Mouse (Mus musculus): ENCODE measurements around the gene Rab4a.

- TF ChIP-seq CTCF (IDR thresholded peaks at IDR 0.05; ENCODE audit: borderline replicate concordance, control insufficient read depth, extremely low read depth, insufficient read depth, low read length, poor library complexity): no peak
- TF ChIP-seq POLR2A (IDR thresholded peaks at IDR 0.05; ENCODE audit: control insufficient read depth, extremely low read depth, insufficient read depth, low read length, poor library complexity): no peak
Measured at GRCm38 (mm10) chr8:123845114-123845513, 39.3 kb downstream of the Rab4a start.
